Mouse (Mus musculus): Measurements from ENCODE around the gene Flt3l. TPM values are rescaled to one million over a fixed set of nuclear protein-coding genes. Genes with fewer than 3 reads are reported as not detected.

Flt3l gene
- polyA plus RNA-seq, 1 experiment, result 45.8 TPM

GRCm38 (mm10) chr7:45082401-45083299, 53.6 kb downstream of the Flt3l start:
- Histone ChIP-seq H3K27ac (ENCODE audit: insufficient read depth, low read depth, low read length) (peak overlapping the region; percentile 55), H3K4me1 (ENCODE audit: control insufficient read depth, insufficient read depth, insufficient read length, low read length) (peaks cover 6% of the 10 kb centered on the region; the same call in 1 of the 2 replicates), H3K36me3 (ENCODE audit: control insufficient read depth, insufficient read depth, low read length) (peaks cover 3% of the 10 kb centered on the region; the same call in 1 of the 2 replicates), H3K27me3 (ENCODE audit: control insufficient read depth, insufficient read depth, low read length) (no peaks in the 10 kb centered on the region), H3K4me3 (ENCODE audit: low read depth, low read length) (peak overlapping the region; percentile 32)
- TF ChIP-seq CTCF (IDR thresholded peaks at IDR 0.05; ENCODE audit: extremely low read depth, insufficient read length, insufficient replicate concordance, low read depth, low read length) (no peak), POLR2A (IDR thresholded peaks at IDR 0.05; ENCODE audit: low read depth, low read length) (no peak; the same call in 1 of the 2 replicates)
- WGBS, result 25% methylated on average over 25 of the region's 25 CpGs

DNA sequence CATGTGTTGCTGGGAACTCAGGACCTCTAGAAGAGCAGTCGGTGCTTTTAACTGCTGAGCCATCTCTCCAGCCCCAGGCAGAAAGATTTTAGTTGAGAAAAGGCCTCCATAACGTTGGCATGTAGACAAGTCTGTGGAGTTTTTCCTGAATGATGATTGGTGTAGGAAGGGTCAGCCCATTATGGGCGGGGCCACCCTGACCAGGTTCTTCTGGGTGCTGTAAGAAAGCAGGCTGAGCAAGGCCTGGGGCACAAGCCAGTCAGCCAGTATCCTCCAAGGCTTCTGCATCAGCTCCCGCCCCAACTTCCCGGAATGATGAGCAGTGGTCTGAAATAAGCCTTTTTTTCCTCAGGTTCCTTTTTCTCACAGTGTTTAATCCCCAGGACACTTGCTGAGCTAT, 55.2 kb downstream of the Flt3l start:
- no peak overlapping the region for H3K27ac ChIP-seq (ENCODE audit: insufficient read depth, low read depth, low read length)

DNA sequence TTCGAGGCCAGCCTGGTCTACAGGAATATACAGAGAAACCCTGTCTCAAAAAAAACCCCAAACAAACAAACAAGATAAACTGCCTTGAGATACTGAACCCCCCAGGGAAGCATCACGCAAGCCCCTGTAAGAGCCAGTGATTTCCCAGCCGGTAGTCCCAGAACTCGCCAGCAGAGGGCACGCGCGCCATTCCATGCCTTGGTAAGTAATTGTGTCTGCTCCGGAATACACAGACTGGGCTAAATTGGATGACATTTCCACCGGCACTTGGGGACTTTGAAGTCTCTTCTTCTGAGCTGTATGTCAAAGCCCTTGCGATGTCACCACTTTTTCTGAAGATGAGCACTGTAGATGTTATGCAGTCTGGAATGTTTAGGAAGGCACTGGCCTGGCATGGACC, 56.4 kb downstream of the Flt3l start:
- peak; percentile 91 for TF ChIP-seq CTCF (IDR thresholded peaks at IDR 0.05; ENCODE audit: extremely low read depth, insufficient read length, insufficient replicate concordance, low read depth, low read length)
- TF ChIP-seq POLR2A (IDR thresholded peaks at IDR 0.05; ENCODE audit: low read depth, low read length), result 0 out of 2 replicates have a peak, but pooled peaks have one; percentile 19
- Histone ChIP-seq H3K4me1 (ENCODE audit: control insufficient read depth, insufficient read depth, insufficient read length, low read length) (peaks cover 6% of the 10 kb centered on the region; the same call in 1 of the 2 replicates), H3K36me3 (ENCODE audit: control insufficient read depth, insufficient read depth, low read length) (peaks cover 25% of the 10 kb centered on the region; the same call in 1 of the 2 replicates), H3K27me3 (ENCODE audit: control insufficient read depth, insufficient read depth, low read length) (no peaks in the 10 kb centered on the region), H3K4me3 (ENCODE audit: low read depth, low read length) (no peak overlapping the region), H3K27ac (ENCODE audit: insufficient read depth, low read depth, low read length) (no peak overlapping the region)
- 3% methylated on average over 10 of the region's 10 CpGs for WGBS

More for the DNA sequence above, 55.2 kb downstream of the Flt3l start:
- WGBS, result 76% methylated on average over 5 of the region's 5 CpGs
- H3K36me3 ChIP-seq (ENCODE audit: control insufficient read depth, insufficient read depth, low read length), result peaks cover 16% of the 10 kb centered on the region; the same call in 1 of the 2 replicates
- no peaks in the 10 kb centered on the region for H3K27me3 ChIP-seq (ENCODE audit: control insufficient read depth, insufficient read depth, low read length)
- peaks cover 6% of the 10 kb centered on the region; the same call in 1 of the 2 replicates for H3K4me1 ChIP-seq (ENCODE audit: control insufficient read depth, insufficient read depth, insufficient read length, low read length)
- no peak overlapping the region for H3K4me3 ChIP-seq (ENCODE audit: low read depth, low read length)
- TF ChIP-seq POLR2A (IDR thresholded peaks at IDR 0.05; ENCODE audit: low read depth, low read length) (no peak), CTCF (IDR thresholded peaks at IDR 0.05; ENCODE audit: extremely low read depth, insufficient read length, insufficient replicate concordance, low read depth, low read length) (no peak)

Other genes with a start within 250 kb of the Flt3l start
- 85.8 and 208 TPM in 2 replicates for gene Med25, start 243.7 kb downstream of the Flt3l start, polyA plus RNA-seq (2012; rRNA removed)
- 15.8 and 27.5 TPM in 2 replicates for gene Fuz, start 240.4 kb downstream of the Flt3l start, polyA plus RNA-seq (2012; rRNA removed)
- 49.8 and 85.2 TPM in 2 replicates for gene Ap2a1, start 206.9 kb downstream of the Flt3l start, polyA plus RNA-seq (2012; rRNA removed)
- gene Tsks, start 193.2 kb downstream of the Flt3l start, polyA plus RNA-seq (2012; rRNA removed), result not detected in 2 replicates
- gene Cpt1c, start 161.6 kb downstream of the Flt3l start, polyA plus RNA-seq (2012; rRNA removed), result 5.2 and 7.6 TPM in 2 replicates
- gene Prmt1, start 149.9 kb downstream of the Flt3l start, polyA plus RNA-seq (2012; rRNA removed), result 50.0 and 68.6 TPM in 2 replicates
- gene Irf3, start 138.8 kb downstream of the Flt3l start, polyA plus RNA-seq (2012; rRNA removed), result 52.9 and 91.0 TPM in 2 replicates
- gene Bcl2l12, start 137.7 kb downstream of the Flt3l start, polyA plus RNA-seq (2012; rRNA removed), result 10.1 and 16.3 TPM in 2 replicates
- gene Scaf1, start 120.1 kb downstream of the Flt3l start, polyA plus RNA-seq (2012; rRNA removed), result 39.8 and 73.0 TPM in 2 replicates
- gene Rras, start 118.5 kb downstream of the Flt3l start, polyA plus RNA-seq (2012; rRNA removed), result 49.3 and 67.9 TPM in 2 replicates
- 8.1 and 13.2 TPM in 2 replicates for gene Prr12, start 83.6 kb downstream of the Flt3l start, polyA plus RNA-seq (2012; rRNA removed)
- gene Nosip, start 74.0 kb downstream of the Flt3l start, polyA plus RNA-seq (2012; rRNA removed), result 39.3 and 92.7 TPM in 2 replicates
- gene Prrg2, start 73.8 kb downstream of the Flt3l start, polyA plus RNA-seq (2012; rRNA removed), result 81.7 and 172 TPM in 2 replicates
- 40.0 and 49.9 TPM in 2 replicates for gene Rcn3, start 44.2 kb downstream of the Flt3l start, polyA plus RNA-seq (2012; rRNA removed)
- 47.9 and 78.3 TPM in 2 replicates for gene Fcgrt, start 32.6 kb downstream of the Flt3l start, polyA plus RNA-seq (2012; rRNA removed)
- 159 and 207 TPM in 2 replicates for gene Rps11, start 12.0 kb downstream of the Flt3l start, polyA plus RNA-seq (2012; rRNA removed)
- gene Rpl13a, start 7.7 kb downstream of the Flt3l start, polyA plus RNA-seq (2012; rRNA removed), result 1,193 and 1,266 TPM in 2 replicates
- 1.5 TPM in 1 of 2 replicates, not detected in the other for gene Gm45713, start 201 bp downstream of the Flt3l start, polyA plus RNA-seq (2012; rRNA removed)
- gene Pih1d1, start 17.9 kb upstream of the Flt3l start, polyA plus RNA-seq (2012; rRNA removed), result 25.3 and 48.5 TPM in 2 replicates
- gene Aldh16a1, start 18.2 kb upstream of the Flt3l start, polyA plus RNA-seq (2012; rRNA removed), result 133 and 253 TPM in 2 replicates
- 0.03 and 0.09 TPM in 2 replicates for gene Slc17a7, start 27.5 kb upstream of the Flt3l start, polyA plus RNA-seq (2012; rRNA removed)
- gene Gfy, start 43.1 kb upstream of the Flt3l start, polyA plus RNA-seq (2012; rRNA removed), result not detected in 2 replicates
- not detected in 2 replicates for gene Pth2, start 44.6 kb upstream of the Flt3l start, polyA plus RNA-seq (2012; rRNA removed)
- not detected in 2 replicates for gene Ccdc155, start 68.5 kb upstream of the Flt3l start, polyA plus RNA-seq (2012; rRNA removed)
- gene Dkkl1, start 75.7 kb upstream of the Flt3l start, polyA plus RNA-seq (2012; rRNA removed), result 0.24 and 0.84 TPM in 2 replicates
- gene Tead2, start 79.3 kb upstream of the Flt3l start, polyA plus RNA-seq (2012; rRNA removed), result 8.0 and 32.2 TPM in 2 replicates
- 33.4 and 63.6 TPM in 2 replicates for gene Cd37, start 102.7 kb upstream of the Flt3l start, polyA plus RNA-seq (2012; rRNA removed)
- not detected in 2 replicates for gene Slc6a16, start 104.7 kb upstream of the Flt3l start, polyA plus RNA-seq (2012; rRNA removed)
- not detected in 2 replicates for gene Slc6a21, start 141.1 kb upstream of the Flt3l start, polyA plus RNA-seq (2012; rRNA removed)
- 101 and 257 TPM in 2 replicates for gene Trpm4, start 197.3 kb upstream of the Flt3l start, polyA plus RNA-seq (2012; rRNA removed)
- gene Hrc, start 198.9 kb upstream of the Flt3l start, polyA plus RNA-seq (2012; rRNA removed), result 0.14 and 0.46 TPM in 2 replicates
- 15.4 and 63.9 TPM in 2 replicates for gene Ppfia3, start 230.6 kb upstream of the Flt3l start, polyA plus RNA-seq (2012; rRNA removed)
- 2.9 and 4.0 TPM in 2 replicates for gene Lin7b, start 234.2 kb upstream of the Flt3l start, polyA plus RNA-seq (2012; rRNA removed)